Mouse (Mus musculus) C2C12 (cell line): Measurements from ENCODE around the gene Gemin8. TPM values are rescaled to one million over a fixed set of nuclear protein-coding genes. Genes with fewer than 3 reads are reported as not detected.

ENCODE experiments used
- H3K27me3 ChIP-seq: one replicate; pipeline ENCODE4 v1.6.1; 2011; ENCODE audit not compliant: control insufficient read depth, insufficient read depth, insufficient read length
- H3K36me3 ChIP-seq: one replicate; pipeline ENCODE4 v1.6.1; 2011; ENCODE audit not compliant: control insufficient read depth, insufficient read depth
- H3K4me3 ChIP-seq: one replicate; pipeline ENCODE4 v1.5.1; 2011; ENCODE audit warnings: mild to moderate bottlenecking, control low read depth; ENCODE audit not compliant: poor library complexity, insufficient read depth, severe bottlenecking
- H3K79me2 ChIP-seq: one replicate; pipeline ENCODE4 v1.6.1; 2011; ENCODE audit not compliant: control insufficient read depth, insufficient read depth
- H3K79me3 ChIP-seq: one replicate; pipeline ENCODE4 v1.6.1; 2011; ENCODE audit warnings: low read depth, control low read depth
- H3ac ChIP-seq: one replicate; pipeline ENCODE3; 2011; ENCODE audit warnings: low read depth; ENCODE audit not compliant: control insufficient read depth, insufficient read length
- CEBPB ChIP-seq: IDR thresholded peaks from one replicate; pipeline ENCODE4 v1.6.1; 2011; ENCODE audit warnings: low read depth, mild to moderate bottlenecking, control low read depth, moderate library complexity
- CTCF ChIP-seq: IDR thresholded peaks from one replicate; pipeline ENCODE4 v1.5.1; 2011; ENCODE audit not compliant: control insufficient read depth, insufficient read depth, insufficient read length
- FOSL1 ChIP-seq: IDR thresholded peaks from one replicate; pipeline ENCODE4 v1.8.0; 2011; ENCODE audit warnings: mild to moderate bottlenecking, low read length; ENCODE audit not compliant: poor library complexity, insufficient read depth, severe bottlenecking
- MAX ChIP-seq: IDR thresholded peaks from one replicate; pipeline ENCODE4 v1.6.1; 2011; ENCODE audit warnings: mild to moderate bottlenecking, control low read depth
- MYOD1 ChIP-seq: IDR thresholded peaks from one replicate; pipeline ENCODE4 v1.6.1; 2011; ENCODE audit warnings: low read depth; ENCODE audit not compliant: control insufficient read depth, insufficient read length
- MYOG ChIP-seq: IDR thresholded peaks from one replicate; pipeline ENCODE4 v1.6.1; 2011; ENCODE audit not compliant: control insufficient read depth, insufficient read length; ENCODE audit errors: extremely low read depth
- USF1 ChIP-seq: IDR thresholded peaks from one replicate; pipeline ENCODE4 v1.6.1; 2011; ENCODE audit warnings: low read depth, mild to moderate bottlenecking, control low read depth, moderate library complexity
- long read RNA-seq, 2 experiments: library from polyadenylated mRNA; unstranded; transcript quantifications; one replicate each; pipeline ENCODE4 v2.0.0; 2019 to 2020
- polyA plus RNA-seq: library from polyadenylated mRNA; unstranded; fragments of >200 nt; fragmentation: generic; extraction: Trizol; gene quantifications from one replicate; pipeline ENCODE4 v1.2.1, GENCODE M21; 2012; ENCODE audit warnings: missing spikeins

The Gemin8 gene
- polyA plus RNA-seq: 8.0 TPM
- long read RNA-seq, experiment 1, partial matches to known transcripts: 1 of 11 reads
- long read RNA-seq, experiment 1, other reads (novel, unspliced or antisense): 10 of 11 reads
- long read RNA-seq, experiment 2, partial matches to known transcripts: 0 of 13 reads
- long read RNA-seq, experiment 2, other reads (novel, unspliced or antisense): 12 of 13 reads

- H3K36me3 ChIP-seq: no peaks in the 10 kb centered on the region
- no peaks in the 10 kb centered on the region for H3K27me3 ChIP-seq
- TF ChIP-seq MYOG: no peak
- TF ChIP-seq USF1: no peak
- TF ChIP-seq CEBPB: peak; percentile 38
- peaks cover 9% of the 10 kb centered on the region for H3K79me2 ChIP-seq
- H3K79me3 ChIP-seq: peaks cover 3% of the 10 kb centered on the region
- peak within 1 kb of the TSS; percentile 46 for H3K4me3 ChIP-seq
- peak within 1 kb of the TSS; percentile 79 for H3ac ChIP-seq
Measured at GRCm38 (mm10) chrX:166169892-166170799, at the start of gene Gemin8. Gene Gemin8, plus strand, starts transcription at chrX:166170454.

GRCm38 (mm10) chrX:166147158-166147846, 23.0 kb upstream of the Gemin8 start:
- H3ac ChIP-seq: no peak overlapping the region
- TF ChIP-seq CTCF: no peak
- TF ChIP-seq FOSL1: no peak
- TF ChIP-seq MYOD1: no peak
- no peak for TF ChIP-seq MYOG
- no peak for TF ChIP-seq USF1
- no peaks in the 10 kb centered on the region for H3K27me3 ChIP-seq
- H3K4me3 ChIP-seq: no peak overlapping the region
- H3K36me3 ChIP-seq: no peaks in the 10 kb centered on the region
- no peaks in the 10 kb centered on the region for H3K79me2 ChIP-seq
- no peaks in the 10 kb centered on the region for H3K79me3 ChIP-seq

- H3K79me3 ChIP-seq: no peaks in the 10 kb centered on the region
- H3K27me3 ChIP-seq: no peaks in the 10 kb centered on the region
- TF ChIP-seq CTCF: no peak
- no peak for TF ChIP-seq MYOD1
- no peak for TF ChIP-seq FOSL1
- no peak for TF ChIP-seq CEBPB
- no peak for TF ChIP-seq USF1
- no peak for TF ChIP-seq MAX
- TF ChIP-seq MYOG: no peak
- H3K79me2 ChIP-seq: no peaks in the 10 kb centered on the region
- no peaks in the 10 kb centered on the region for H3K36me3 ChIP-seq
- H3K4me3 ChIP-seq: no peak overlapping the region
- no peak overlapping the region for H3ac ChIP-seq
Measured at GRCm38 (mm10) chrX:166162773-166163172, 7.5 kb upstream of the Gemin8 start.

- H3K27me3 ChIP-seq: no peaks in the 10 kb centered on the region
- no peak overlapping the region for H3ac ChIP-seq
- H3K79me2 ChIP-seq: peaks cover 9% of the 10 kb centered on the region
- H3K79me3 ChIP-seq: peaks cover 1% of the 10 kb centered on the region
- no peak overlapping the region for H3K4me3 ChIP-seq
- no peak for TF ChIP-seq CTCF
- no peak for TF ChIP-seq MYOD1
- TF ChIP-seq MYOG: no peak
- no peak for TF ChIP-seq CEBPB
- no peaks in the 10 kb centered on the region for H3K36me3 ChIP-seq
Measured at GRCm38 (mm10) chrX:166167307-166167706, 2.9 kb upstream of the Gemin8 start.

- Histone ChIP-seq H3K79me3 (peaks cover 2% of the 10 kb centered on the region), H3K4me3 (no peak overlapping the region), H3K79me2 (peaks cover 9% of the 10 kb centered on the region), H3K27me3 (no peaks in the 10 kb centered on the region), H3K36me3 (no peaks in the 10 kb centered on the region), H3ac (no peak overlapping the region)
- TF ChIP-seq FOSL1: no peak
- no peak for TF ChIP-seq CEBPB
- TF ChIP-seq MYOG: no peak
- TF ChIP-seq CTCF: no peak
- TF ChIP-seq MYOD1: no peak
- no peak for TF ChIP-seq USF1
- no peak for TF ChIP-seq MAX
Measured at GRCm38 (mm10) chrX:166167923-166168322, 2.3 kb upstream of the Gemin8 start.
